Mouse (Mus musculus) hindbrain, embryonic 14.5 days (tissue): Measurements from ENCODE around the gene Flcn. TPM values are rescaled to one million over a fixed set of nuclear protein-coding genes. Genes with fewer than 3 reads are reported as not detected.
A peak's percentile ranks its signal among the peaks of the same experiment; 100 is the strongest.

Source experiments
- ATAC-seq: fragments of 200-750 bp; cut with Nextera tagmentation; 2 replicates; pipeline ENCODE4 v1.8.0; 2017; ENCODE audit warnings: moderate number of reproducible peaks, mild to moderate bottlenecking, moderate TSS enrichment, moderate library complexity; ENCODE audit not compliant: low FRiP score
- DNase-seq: peaks from one replicate; pipeline ENCODE4 v3.0.0-alpha.2; 2015; ENCODE audit warnings: low spot score
- H3K27ac ChIP-seq: fragments of 300-500 bp; sonication (generic); 2 replicates; pipeline ENCODE4 v1.5.1; 2014; ENCODE audit warnings: mild to moderate bottlenecking, moderate library complexity
- H3K27me3 ChIP-seq: fragments of 300-500 bp; sonication (generic); 2 replicates; pipeline ENCODE4 v1.6.1; 2014; ENCODE audit warnings: mild to moderate bottlenecking, low read length, mixed read lengths; ENCODE audit not compliant: control insufficient read depth, insufficient read depth
- H3K36me3 ChIP-seq: fragments of 300-500 bp; sonication (generic); replicated peaks from 2 replicates; pipeline ENCODE4 v1.6.1; 2014; ENCODE audit not compliant: control insufficient read depth, insufficient read depth
- H3K4me1 ChIP-seq: fragments of 300-500 bp; sonication (generic); replicated peaks from 2 replicates; pipeline ENCODE4 v1.6.1; 2014; ENCODE audit warnings: antibody characterized with exemption, low read length, mixed read lengths; ENCODE audit not compliant: control insufficient read depth, insufficient read depth
- H3K4me2 ChIP-seq: fragments of 300-500 bp; sonication (generic); replicated peaks from 2 replicates; pipeline ENCODE4 v1.6.1; 2014; ENCODE audit warnings: mild to moderate bottlenecking, moderate library complexity
- H3K4me3 ChIP-seq: fragments of 300-500 bp; sonication (generic); replicated peaks from 2 replicates; pipeline ENCODE4 v1.5.1; 2014; ENCODE audit warnings: mild to moderate bottlenecking, low read length
- H3K9ac ChIP-seq: fragments of 300-500 bp; sonication (generic); 2 replicates; pipeline ENCODE4 v1.6.1; 2014
- H3K9me3 ChIP-seq: fragments of 300-500 bp; sonication (generic); 2 replicates; pipeline ENCODE4 v1.6.1; 2016; ENCODE audit warnings: low read length; ENCODE audit not compliant: control insufficient read depth
- WGBS: fragments of 180-500 bp; shearing (Covaris S2); extraction: QIAGEN DNeasy Blood & Tissue Kit; methylation state at CpG from one replicate; pipeline ENCODE4 v1.1.7; 2014; 5-methylcytosine and 5-hydroxymethylcytosine counted together
- polyA plus RNA-seq: library from polyadenylated mRNA; unstranded; fragments of >200 nt; fragmentation: Nextera tagmentation; extraction: Ambion mirVana; gene quantifications from 2 replicates; pipeline ENCODE4 v1.2.1, GENCODE M21; 2014

Gene Flcn
- polyA plus RNA-seq, result 35.9 and 39.7 TPM in 2 replicates

- peak within 1 kb of the TSS; percentile 62 for H3K4me3 ChIP-seq
- peak within 1 kb of the TSS; percentile 78 for H3K9ac ChIP-seq
- ATAC-seq, result peak; percentile 95
- no peaks in the 10 kb centered on the region for H3K27me3 ChIP-seq
- H3K9me3 ChIP-seq, result no peaks in the 10 kb centered on the region
- peak; percentile 79 for DNase-seq
- peak within 1 kb of the TSS; percentile 69 for H3K4me2 ChIP-seq
- peak within 1 kb of the TSS; percentile 96 for H3K27ac ChIP-seq
- H3K4me1 ChIP-seq, result peaks cover 9% of the 10 kb centered on the region
- under 1% methylated on average over 52 of the region's 52 CpGs for WGBS
- peaks cover 31% of the 10 kb centered on the region for H3K36me3 ChIP-seq
These were observed at the start of gene Flcn for GRCm38 (mm10) chr11:59809670-59810474. Flcn (minus strand) TSS chr11:59810016.

DNA sequence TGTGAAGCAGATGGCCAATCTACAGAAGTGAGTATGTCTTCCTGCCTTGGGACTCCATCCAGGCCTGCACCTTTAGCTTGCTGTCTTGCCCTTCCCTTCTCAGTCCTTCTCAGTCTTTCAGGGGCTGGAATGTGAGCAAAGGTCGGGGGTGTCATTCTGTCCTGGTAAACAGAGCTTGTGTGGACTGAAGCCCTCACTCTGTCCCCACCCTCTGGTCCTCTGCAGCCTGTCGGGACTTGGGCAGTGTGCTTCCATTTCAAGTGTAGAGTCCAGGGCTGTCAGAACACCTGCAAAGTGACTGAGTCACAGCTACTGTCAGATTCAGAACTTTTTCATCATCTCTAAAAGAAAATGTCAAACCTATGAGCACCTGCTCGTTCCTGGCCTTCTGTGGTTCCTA, 43.0 kb upstream of the Flcn start:
- ATAC-seq (no peak), DNase-seq (no peak)
- H3K4me3 ChIP-seq, result no peak overlapping the region
- no peak overlapping the region for H3K9ac ChIP-seq
- peaks cover 12% of the 10 kb centered on the region; the same call in 1 of the 2 replicates for H3K36me3 ChIP-seq
- no peak overlapping the region for H3K27ac ChIP-seq
- peaks cover 8% of the 10 kb centered on the region for H3K4me1 ChIP-seq
- WGBS, result 75% methylated on average over 3 of the region's 3 CpGs
- no peaks in the 10 kb centered on the region for H3K9me3 ChIP-seq
- H3K4me2 ChIP-seq, result no peak overlapping the region
- H3K27me3 ChIP-seq, result no peaks in the 10 kb centered on the region

- ATAC-seq (peak; percentile 92), DNase-seq (peak; percentile 72)
- Histone ChIP-seq H3K4me2 (peak overlapping the region; percentile 72), H3K9me3 (no peaks in the 10 kb centered on the region), H3K27me3 (no peaks in the 10 kb centered on the region), H3K4me1 (peaks cover 11% of the 10 kb centered on the region), H3K27ac (peak overlapping the region; percentile 86), H3K36me3 (peaks cover 6% of the 10 kb centered on the region; the same call in 1 of the 2 replicates), H3K9ac (peak overlapping the region; percentile 88), H3K4me3 (peak overlapping the region; percentile 67)
- under 1% methylated on average over 69 of the region's 69 CpGs for WGBS
These were observed 38.4 kb upstream of the Flcn start for GRCm38 (mm10) chr11:59847891-59848884.

DNA sequence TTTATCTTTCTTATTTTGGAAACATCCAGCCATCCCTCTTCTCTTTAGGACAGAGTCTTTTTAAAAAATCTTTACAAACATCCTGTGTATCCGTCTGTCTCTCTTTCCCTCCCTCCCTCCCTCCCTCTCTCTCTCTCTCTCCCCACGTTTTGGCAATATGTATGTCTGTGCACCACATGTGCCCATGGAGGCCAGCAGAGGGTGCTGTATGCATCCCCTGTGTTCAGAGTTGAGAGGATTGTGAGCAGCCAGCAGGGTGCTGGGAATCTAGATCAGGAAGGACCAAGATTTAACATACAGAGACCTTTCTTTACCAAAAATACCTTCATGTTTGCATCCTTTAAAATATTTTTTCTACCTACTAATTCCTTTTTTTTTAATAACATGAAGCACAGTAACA, 37.3 kb upstream of the Flcn start:
- peak overlapping the region; percentile 72 for H3K4me2 ChIP-seq
- no peak for ATAC-seq
- H3K9me3 ChIP-seq, result no peaks in the 10 kb centered on the region
- DNase-seq, result no peak
- WGBS, result 11% methylated on average over 2 of the region's 2 CpGs
- peak overlapping the region; percentile 67; the same call in 1 of the 2 replicates for H3K4me3 ChIP-seq
- H3K4me1 ChIP-seq, result peaks cover 11% of the 10 kb centered on the region
- no peak overlapping the region for H3K27ac ChIP-seq
- no peaks in the 10 kb centered on the region for H3K36me3 ChIP-seq
- H3K27me3 ChIP-seq, result no peaks in the 10 kb centered on the region
- H3K9ac ChIP-seq, result no peak overlapping the region

GRCm38 (mm10) chr11:59846311-59846710, 36.5 kb upstream of the Flcn start:
- no peaks in the 10 kb centered on the region for H3K9me3 ChIP-seq
- no peaks in the 10 kb centered on the region for H3K36me3 ChIP-seq
- WGBS, result 96% methylated on average over 11 of the region's 11 CpGs
- DNase-seq, result no peak
- no peak for ATAC-seq
- H3K4me3 ChIP-seq, result no peak overlapping the region
- no peak overlapping the region for H3K27ac ChIP-seq
- no peaks in the 10 kb centered on the region for H3K27me3 ChIP-seq
- H3K4me1 ChIP-seq, result peaks cover 11% of the 10 kb centered on the region
- H3K9ac ChIP-seq, result no peak overlapping the region
- no peak overlapping the region for H3K4me2 ChIP-seq

DNA sequence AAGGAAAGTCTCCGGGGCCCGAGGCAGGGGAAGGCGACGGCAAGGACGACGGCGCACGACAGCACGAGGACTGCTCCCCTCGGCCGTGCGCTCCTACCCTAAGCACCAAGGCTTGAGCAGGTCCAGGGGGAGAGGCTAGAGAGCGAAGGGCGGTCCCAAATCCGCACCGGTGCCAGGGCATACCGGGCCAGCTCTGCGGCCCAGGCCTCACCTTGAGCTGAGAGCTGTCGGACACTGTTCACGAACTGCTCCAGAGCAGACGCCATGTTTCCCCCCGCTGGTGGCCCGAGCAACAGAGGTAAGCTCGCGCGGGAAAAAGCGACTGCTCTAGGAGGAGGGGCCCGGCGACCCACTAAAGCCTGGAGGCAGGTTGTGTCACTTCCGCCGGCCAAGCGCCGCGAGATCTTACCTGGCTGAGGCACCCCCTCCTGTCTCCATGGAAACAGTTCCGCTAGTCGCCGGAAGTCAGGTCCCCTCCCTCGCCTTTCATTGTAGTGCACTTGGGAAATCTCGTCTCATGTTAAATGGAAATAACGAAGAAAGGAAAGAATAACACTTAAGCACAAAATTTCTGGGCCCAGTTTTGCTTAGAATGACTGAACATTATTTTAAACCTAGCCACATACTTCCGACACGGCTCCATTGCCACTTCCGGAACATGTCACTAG, 29.8 kb upstream of the Flcn start, which contains the start of gene Cops3:
Gene Cops3, minus strand, starts transcription at position 380 of the 668 bp plus-strand sequence.
- peak within 1 kb of the TSS; percentile 88 for H3K4me3 ChIP-seq
- WGBS, result under 1% methylated on average over 43 of the region's 43 CpGs
- ATAC-seq, result peak; percentile 96

DNA sequence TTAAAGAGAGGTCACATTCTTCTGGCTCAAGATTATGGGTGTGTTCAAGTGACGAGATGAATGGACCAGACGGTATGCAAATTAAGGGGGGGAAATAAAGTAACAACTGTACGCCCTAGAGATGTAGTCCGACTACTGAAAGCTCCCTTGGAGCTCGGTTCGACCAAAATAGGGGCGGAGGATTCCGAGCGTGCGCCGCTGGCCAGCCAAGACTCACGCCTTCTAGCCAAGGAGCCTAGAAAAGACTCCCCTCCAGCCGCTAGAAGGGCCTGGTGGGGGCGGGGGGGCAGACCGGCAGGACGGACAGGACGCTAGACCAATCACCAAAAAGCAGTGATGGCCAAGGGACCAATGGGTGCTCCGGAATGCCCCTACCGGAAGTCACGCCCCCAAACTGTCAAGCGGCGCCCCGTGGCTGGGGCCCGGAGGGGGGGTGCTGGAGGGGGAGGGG, 29.2 kb upstream of the Flcn start, which contains the start of gene Nt5m:
Gene Nt5m, plus strand, starts transcription at position 440 of the 451 bp plus-strand sequence.
- H3K4me1 ChIP-seq, result peaks cover 24% of the 10 kb centered on the region
- peak; percentile 94 for DNase-seq
- no peaks in the 10 kb centered on the region for H3K9me3 ChIP-seq
- no peaks in the 10 kb centered on the region for H3K27me3 ChIP-seq
- peak within 1 kb of the TSS; percentile 78 for H3K4me2 ChIP-seq
- WGBS, result under 1% methylated on average over 24 of the region's 24 CpGs
- peak; percentile 96 for ATAC-seq
- H3K36me3 ChIP-seq, result peaks cover 34% of the 10 kb centered on the region
- peak within 1 kb of the TSS; percentile 97 for H3K27ac ChIP-seq
- H3K9ac ChIP-seq, result peak within 1 kb of the TSS; percentile 94
- peak within 1 kb of the TSS; percentile 88 for H3K4me3 ChIP-seq

More for the DNA sequence above, 29.8 kb upstream of the Flcn start, which contains the start of gene Cops3:
- peaks cover 29% of the 10 kb centered on the region for H3K36me3 ChIP-seq
- peak within 1 kb of the TSS; percentile 97 for H3K27ac ChIP-seq
- peak; percentile 96 for DNase-seq
- peaks cover 24% of the 10 kb centered on the region for H3K4me1 ChIP-seq
- no peaks in the 10 kb centered on the region for H3K9me3 ChIP-seq
- no peaks in the 10 kb centered on the region for H3K27me3 ChIP-seq
- H3K4me2 ChIP-seq, result peak within 1 kb of the TSS; percentile 78
- H3K9ac ChIP-seq, result peak within 1 kb of the TSS; percentile 94

DNA sequence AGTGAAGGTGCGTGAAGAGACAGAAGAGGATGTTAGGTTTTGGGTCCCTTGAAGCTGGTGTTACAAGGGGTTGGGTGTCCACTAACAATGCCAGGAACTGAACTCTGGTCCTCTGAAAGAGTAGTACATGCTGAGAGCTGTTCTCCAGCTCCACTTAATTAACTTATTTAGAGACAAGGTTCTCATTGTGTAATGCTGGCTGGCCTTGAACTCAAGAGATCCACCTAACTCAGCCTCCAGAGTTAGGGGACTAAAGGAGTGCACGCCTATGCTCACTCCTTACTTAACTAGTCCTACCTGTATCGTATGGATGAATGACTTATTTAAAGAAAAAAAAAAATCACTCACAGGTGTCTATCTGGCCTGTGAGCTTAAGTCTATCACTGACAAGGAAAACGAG, 28.6 kb upstream of the Flcn start:
- no peaks in the 10 kb centered on the region for H3K9me3 ChIP-seq
- H3K4me2 ChIP-seq, result peak overlapping the region; percentile 78
- H3K9ac ChIP-seq, result peak overlapping the region; percentile 94
- peak overlapping the region; percentile 97 for H3K27ac ChIP-seq
- 67% methylated on average over 4 of the region's 4 CpGs for WGBS
- no peak for DNase-seq
- ATAC-seq, result no peak
- H3K27me3 ChIP-seq, result no peaks in the 10 kb centered on the region
- peaks cover 24% of the 10 kb centered on the region for H3K4me1 ChIP-seq
- peak overlapping the region; percentile 88 for H3K4me3 ChIP-seq
- peaks cover 40% of the 10 kb centered on the region for H3K36me3 ChIP-seq
